Mouse (Mus musculus) MEL (cell line): ENCODE measurements around the gene Snx4. TPM values are rescaled to one million over a fixed set of nuclear protein-coding genes. Genes with fewer than 3 reads are reported as not detected.
A peak's percentile ranks its signal among the peaks of the same experiment; 100 is the strongest.

ENCODE experiments used
- DNase-seq: peaks from one replicate; pipeline ENCODE4 v3.0.0; 2011; ENCODE audit warnings: low read depth, low spot score
- H3K27ac ChIP-seq: 2 replicates; pipeline ENCODE4 v1.5.1; 2012; ENCODE audit warnings: low read depth, mild to moderate bottlenecking, control low read depth, low read length, moderate library complexity; ENCODE audit not compliant: control insufficient read depth
- H3K27me3 ChIP-seq, 2 experiments: fragments of 150-350 bp in 1 of 2; sonication (generic) in 1 of 2; 2 replicates each; pipeline ENCODE4 v1.6.1; 2012; ENCODE audit warnings: low read length in 2 of 2, mild to moderate bottlenecking in 2 of 2, improper control_type of control experiment in 1 of 2, moderate library complexity in 1 of 2; ENCODE audit not compliant: insufficient read depth in 2 of 2, control insufficient read depth in 1 of 2
- H3K36me3 ChIP-seq, 2 experiments: 2 replicates each; pipeline ENCODE4 v1.6.1; 2012 to 2014; ENCODE audit warnings: low read length in 2 of 2, improper control_type of control experiment in 1 of 2, inconsistent platforms in 1 of 2, mild to moderate bottlenecking in 1 of 2; ENCODE audit not compliant: insufficient read depth in 2 of 2, control insufficient read depth in 1 of 2
- H3K4me1 ChIP-seq, 2 experiments: fragments of 150-350 bp in 1 of 2; sonication (generic) in 1 of 2; 2 replicates each; pipeline ENCODE4 v1.6.1; 2012; ENCODE audit warnings: low read length in 2 of 2, improper control_type of control experiment in 1 of 2, mild to moderate bottlenecking in 1 of 2; ENCODE audit not compliant: insufficient read depth in 2 of 2, control insufficient read depth in 1 of 2
- H3K4me3 ChIP-seq, 2 experiments: fragments of 150-350 bp in 1 of 2; sonication (generic) in 1 of 2; 2 replicates each; pipeline ENCODE4 v1.5.1; 2012; ENCODE audit warnings: low read depth in 2 of 2, low read length in 2 of 2, mild to moderate bottlenecking in 2 of 2, moderate library complexity in 2 of 2, control low read depth in 1 of 2, improper control_type of control experiment in 1 of 2; ENCODE audit not compliant: control insufficient read depth in 1 of 2, insufficient read depth in 1 of 2
- H3K79me2 ChIP-seq: 2 replicates; pipeline ENCODE4 v1.6.1; 2012; ENCODE audit warnings: mild to moderate bottlenecking, low read length, moderate library complexity; ENCODE audit not compliant: control insufficient read depth, poor library complexity, insufficient read depth
- H3K9ac ChIP-seq: 2 replicates; pipeline ENCODE4 v1.6.1; 2012; ENCODE audit warnings: low read depth, mild to moderate bottlenecking, control low read depth, low read length, moderate library complexity; ENCODE audit not compliant: control insufficient read depth, poor library complexity, severe bottlenecking
- H3K9me3 ChIP-seq: fragments of 150-350 bp; sonication (generic); replicated peaks from 2 replicates; pipeline ENCODE4 v1.6.1; 2012; ENCODE audit warnings: mild to moderate bottlenecking, low read length, improper control_type of control experiment, moderate library complexity; ENCODE audit not compliant: insufficient read depth
- BHLHE40 ChIP-seq: IDR thresholded peaks from 2 replicates; pipeline ENCODE4 v1.6.1; 2012; ENCODE audit warnings: low read depth, mild to moderate bottlenecking, inconsistent platforms, low read length, improper control_type of control experiment, borderline replicate concordance
- CHD1 ChIP-seq: IDR thresholded peaks from 2 replicates; pipeline ENCODE4 v1.6.1; 2012; ENCODE audit warnings: low read depth, mild to moderate bottlenecking, inconsistent platforms, low read length, improper control_type of control experiment
- CTCF ChIP-seq, 3 experiments: IDR thresholded peaks in 2 of 3; conservative IDR thresholded peaks in 1 of 3; 2 replicates each; pipeline ENCODE4 v1.5.1; 2011 to 2012; ENCODE audit warnings: low read length in 3 of 3, low read depth in 2 of 3, mild to moderate bottlenecking in 2 of 3, improper control_type of control experiment in 1 of 3, inconsistent platforms in 1 of 3, mixed read lengths in 1 of 3, moderate library complexity in 1 of 3; ENCODE audit not compliant: control insufficient read depth in 1 of 3, insufficient read depth in 1 of 3, poor library complexity in 1 of 3, severe bottlenecking in 1 of 3
- EP300 ChIP-seq, 2 experiments: IDR thresholded peaks; 2 replicates each; pipeline ENCODE4 v1.6.1; 2011; ENCODE audit warnings: improper control_type of control experiment in 2 of 2, low read length in 2 of 2, low read depth in 1 of 2, mild to moderate bottlenecking in 1 of 2
- ETS1 ChIP-seq: IDR thresholded peaks from 2 replicates; pipeline ENCODE4 v1.6.1; 2012; ENCODE audit warnings: low read depth, mild to moderate bottlenecking, inconsistent platforms, low read length, improper control_type of control experiment, moderate library complexity
- MAX ChIP-seq: IDR thresholded peaks from 2 replicates; pipeline ENCODE4 v1.6.1; 2011; ENCODE audit warnings: low read length, improper control_type of control experiment
- MAZ ChIP-seq: IDR thresholded peaks from 2 replicates; pipeline ENCODE4 v1.6.1; 2012; ENCODE audit warnings: low read depth, mild to moderate bottlenecking, inconsistent platforms, low read length, improper control_type of control experiment
- MEF2A ChIP-seq: IDR thresholded peaks from 2 replicates; pipeline ENCODE4 v1.6.1; 2014; ENCODE audit warnings: low read depth, mild to moderate bottlenecking, inconsistent platforms, low read length, improper control_type of control experiment; ENCODE audit not compliant: poor library complexity, insufficient replicate concordance, severe bottlenecking; ENCODE audit errors: extremely low read depth
- MYB ChIP-seq: IDR thresholded peaks from 2 replicates; pipeline ENCODE4 v1.6.1; 2011; ENCODE audit warnings: mild to moderate bottlenecking, low read depth, low read length, improper control_type of control experiment
- MYC ChIP-seq: IDR thresholded peaks from 2 replicates; pipeline ENCODE4 v1.6.1; 2011; ENCODE audit warnings: low read depth, mild to moderate bottlenecking, low read length, improper control_type of control experiment, moderate library complexity
- NELFE ChIP-seq: IDR thresholded peaks from 2 replicates; pipeline ENCODE4 v1.6.1; 2011; ENCODE audit warnings: low read depth, low read length, improper control_type of control experiment
- NRF1 ChIP-seq: IDR thresholded peaks from 2 replicates; pipeline ENCODE4 v1.6.1; 2014; ENCODE audit warnings: low read depth, mild to moderate bottlenecking, inconsistent platforms, low read length, improper control_type of control experiment, moderate library complexity; ENCODE audit not compliant: poor library complexity, insufficient read depth, severe bottlenecking
- POLR2AphosphoS2 ChIP-seq: IDR thresholded peaks from 2 replicates; pipeline ENCODE4 v1.6.1; 2011; ENCODE audit warnings: low read length, improper control_type of control experiment
- RAD21 ChIP-seq: IDR thresholded peaks from 2 replicates; pipeline ENCODE4 v1.6.1; 2011; ENCODE audit warnings: mild to moderate bottlenecking, low read depth, low read length, improper control_type of control experiment
- RCOR1 ChIP-seq: IDR thresholded peaks from 2 replicates; pipeline ENCODE4 v1.6.1; 2012; ENCODE audit warnings: low read depth, mild to moderate bottlenecking, inconsistent platforms, low read length, improper control_type of control experiment
- SIN3A ChIP-seq: IDR thresholded peaks from 2 replicates; pipeline ENCODE4 v1.6.1; 2012; ENCODE audit warnings: low read length, improper control_type of control experiment, inconsistent platforms
- TAL1 ChIP-seq: IDR thresholded peaks from 2 replicates; pipeline ENCODE4 v1.6.1; 2012; ENCODE audit warnings: mild to moderate bottlenecking, inconsistent platforms, low read length, moderate library complexity, mixed read lengths
- TBP ChIP-seq: IDR thresholded peaks from 2 replicates; pipeline ENCODE4 v1.8.0; 2011; ENCODE audit warnings: low read depth, low read length, improper control_type of control experiment
- TCF12 ChIP-seq: IDR thresholded peaks from 2 replicates; pipeline ENCODE4 v1.6.1; 2014; ENCODE audit warnings: low read depth, mild to moderate bottlenecking, inconsistent platforms, low read length, improper control_type of control experiment, moderate library complexity
- UBTF ChIP-seq: IDR thresholded peaks from 2 replicates; pipeline ENCODE4 v1.6.1; 2012; ENCODE audit warnings: low read depth, mild to moderate bottlenecking, inconsistent platforms, low read length, improper control_type of control experiment, moderate library complexity, borderline replicate concordance; ENCODE audit not compliant: insufficient read depth
- USF1 ChIP-seq: IDR thresholded peaks from 2 replicates; pipeline ENCODE4 v1.6.1; 2014; ENCODE audit warnings: low read depth, mild to moderate bottlenecking, inconsistent platforms, low read length, improper control_type of control experiment, moderate library complexity
- USF2 ChIP-seq, 2 experiments: IDR thresholded peaks; 2 replicates each; pipeline ENCODE4 v1.6.1; 2011 to 2012; ENCODE audit warnings: improper control_type of control experiment in 2 of 2, low read length in 2 of 2, borderline replicate concordance in 1 of 2, inconsistent platforms in 1 of 2, low read depth in 1 of 2, mild to moderate bottlenecking in 1 of 2; ENCODE audit not compliant: insufficient read depth in 1 of 2
- ZC3H11A ChIP-seq: IDR thresholded peaks from 2 replicates; pipeline ENCODE4 v1.6.1; 2012; ENCODE audit warnings: low read depth, mild to moderate bottlenecking, inconsistent platforms, low read length, improper control_type of control experiment
- ZKSCAN1 ChIP-seq: IDR thresholded peaks from 2 replicates; pipeline ENCODE4 v1.6.1; 2012; ENCODE audit warnings: low read depth, mild to moderate bottlenecking, inconsistent platforms, low read length, improper control_type of control experiment, moderate library complexity
- ZMIZ1 ChIP-seq: IDR thresholded peaks from 2 replicates; pipeline ENCODE4 v1.6.1; 2012; ENCODE audit warnings: low read depth, mild to moderate bottlenecking, inconsistent platforms, low read length, improper control_type of control experiment, moderate library complexity
- ZNF384 ChIP-seq: IDR thresholded peaks from 2 replicates; pipeline ENCODE4 v1.6.1; 2012; ENCODE audit warnings: low read depth, mild to moderate bottlenecking, inconsistent platforms, low read length, improper control_type of control experiment
- polyA plus RNA-seq, 2 experiments: library from polyadenylated mRNA; stranded (reverse) in 1 of 2; unstranded in 1 of 2; fragments of >175 nt in 1 of 2; fragments of >200 nt in 1 of 2; gene quantifications; 2 replicates each; pipeline versions ENCODE4 v1.2.1 to v1.2.4; 2012; ENCODE audit warnings: low replicate concordance in 2 of 2, low read depth in 1 of 2; ENCODE audit not compliant: insufficient read length in 2 of 2, insufficient read depth in 1 of 2, missing spikeins in 1 of 2
- total RNA-seq: library from RNA; depleted of rRNA; stranded (reverse); fragments of 300-350 nt; gene quantifications from 2 replicates; pipeline ENCODE4 v1.2.3, GENCODE M21; 2012

Snx4 gene
- total and polyA plus RNA-seq, 3 experiments: 34.7 to 36.1 TPM; not detected in 1

- TF ChIP-seq CHD1 (no peak), BHLHE40 (no peak; the same call in 1 of the 2 replicates), MAZ (peak; percentile 86; the same call in 1 of the 2 replicates), CTCF (IDR thresholded peaks at IDR 0.05 in 2 of 3, conservative IDR thresholded peaks at IDR 0.05 in 1 of 3; ENCODE audit: control insufficient read depth in 1 of 3, insufficient read depth in 1 of 3, low read depth in 2 of 3, low read length in 3 of 3, poor library complexity in 1 of 3, severe bottlenecking in 1 of 3) (no peak), USF1 (no peak), TBP (peak; percentile 70), EP300 (IDR thresholded peaks at IDR 0.05; ENCODE audit: low read depth in 1 of 2, low read length in 2 of 2) (peak; percentile 95 to 96), TCF12 (peak; percentile 80)
Measured at GRCm38 (mm10) chr16:33261584-33262061, 10.4 kb downstream of the Snx4 start (continued).

GRCm38 (mm10) chr16:33262096-33262495 lies 10.9 kb downstream of the Snx4 start:
- TF ChIP-seq TAL1: no peak
- TF ChIP-seq MYC: peak; percentile 9; the same call in 1 of the 2 replicates
- no peaks in the 10 kb centered on the region for H3K27me3 ChIP-seq
- H3K27ac ChIP-seq: peak overlapping the region; percentile 74
- peaks cover 6 to 37% of the 10 kb centered on the region in 2 experiments for H3K36me3 ChIP-seq
- H3K79me2 ChIP-seq: peaks cover 8% of the 10 kb centered on the region; the same call in 1 of the 2 replicates
- H3K9ac ChIP-seq: no peak overlapping the region
- no peak overlapping the region for H3K4me3 ChIP-seq
- DNase-seq: no peak
- H3K4me1 ChIP-seq: peaks cover 17 to 32% of the 10 kb centered on the region in 2 experiments
- H3K9me3 ChIP-seq: no peaks in the 10 kb centered on the region

- Histone ChIP-seq H3K4me1 (no peaks in the 10 kb centered on the region), H3K9ac (no peak overlapping the region), H3K9me3 (no peaks in the 10 kb centered on the region), H3K36me3 (peaks cover 3 to 17% of the 10 kb centered on the region in 2 experiments; a peak in 3 of 4 replicates), H3K79me2 (peaks cover 5% of the 10 kb centered on the region; the same call in 1 of the 2 replicates), H3K27ac (no peak overlapping the region), H3K27me3 (no peaks in the 10 kb centered on the region), H3K4me3 (no peak overlapping the region)
- no peak for TF ChIP-seq USF1
- TF ChIP-seq NRF1: no peak
- TF ChIP-seq MEF2A: no peak
- TF ChIP-seq ZKSCAN1: no peak
- TF ChIP-seq NELFE: no peak
- no peak for TF ChIP-seq ZNF384
- no peak for TF ChIP-seq RCOR1
- TF ChIP-seq ZMIZ1: no peak
- no peak for TF ChIP-seq MAX
- TF ChIP-seq SIN3A: no peak
- TF ChIP-seq EP300 (IDR thresholded peaks at IDR 0.05; ENCODE audit: low read depth in 1 of 2, low read length in 2 of 2): no peak
- no peak for TF ChIP-seq RAD21
- TF ChIP-seq ETS1: no peak
- TF ChIP-seq ZC3H11A: no peak
- no peak for TF ChIP-seq UBTF
- no peak for TF ChIP-seq POLR2AphosphoS2
- TF ChIP-seq USF2 (IDR thresholded peaks at IDR 0.05; ENCODE audit: borderline replicate concordance in 1 of 2, insufficient read depth in 1 of 2, low read depth in 1 of 2, low read length in 2 of 2): no peak
- no peak for TF ChIP-seq MYB
- no peak for DNase-seq
Measured at GRCm38 (mm10) chr16:33267616-33268253, 16.5 kb downstream of the Snx4 start.
